Mouse (Mus musculus) lung, adult 2 months (tissue): ENCODE data around the gene Cyb5r3.

ENCODE experiments used
- CTCF ChIP-seq: fragments of 200-500 bp; IDR thresholded peaks from 2 replicates; pipeline ENCODE4 v1.5.1; 2011; ENCODE audit warnings: mild to moderate bottlenecking, low read length, control low read depth; ENCODE audit not compliant: insufficient read depth
- POLR2A ChIP-seq: fragments of 200-500 bp; IDR thresholded peaks from 2 replicates; pipeline ENCODE4 v1.6.1; 2011; ENCODE audit warnings: low read depth, mild to moderate bottlenecking, control low read depth, low read length, borderline replicate concordance; ENCODE audit errors: extremely low read depth

DNA sequence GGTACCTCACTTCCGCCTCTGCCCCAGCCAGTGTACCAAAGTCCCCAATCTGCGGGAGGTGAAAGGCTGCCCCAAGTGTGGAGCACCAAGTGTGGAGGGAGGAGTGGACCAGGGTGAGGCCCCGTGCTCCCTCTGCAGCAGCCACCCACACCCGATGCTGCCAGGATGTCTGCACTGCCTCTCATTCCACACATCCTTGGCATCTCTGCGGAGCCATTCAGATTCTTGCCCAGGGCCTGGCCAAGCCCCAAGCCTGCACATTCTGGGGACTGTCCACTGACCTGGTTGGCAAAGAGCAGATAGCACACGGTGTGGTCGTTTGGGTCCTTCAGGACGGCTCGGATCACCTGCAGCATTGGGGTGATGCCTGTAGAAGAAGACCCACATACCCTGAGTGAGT, 12.6 kb downstream of the Cyb5r3 start:
- TF ChIP-seq CTCF, result no peak
- no peak for TF ChIP-seq POLR2A
